13 mouse cellular contexts compared by ENCODE assay signal in genomic region chr6:43373206-43373605, GRCm38 (mm10).
"Had no signal": no experiment of that assay in that cellular context is flagged by ENCODE, and none has a peak within 500 bp of the region (broad histone marks: within the 10 kb centered on the region; RNA-seq: fewer than 3 reads in every experiment).

No protein-coding gene starts in this region.

- H3K9me3 ChIP-seq: limb, embryonic 12.5 days; liver, embryonic 13.5 days; midbrain, embryonic 10.5 days; neural tube, embryonic 15.5 days; stomach, embryonic 15.5 days had no signal

- DNase-seq: kidney, postnatal 10 days; kidney, postnatal 4 days; liver; liver, embryonic 13.5 days; lung, adult 18-20 months; thymus, adult 2 months; thymus, postnatal 25 days had no signal

- H3K36me3 ChIP-seq: limb, embryonic 12.5 days; liver, embryonic 13.5 days; midbrain, embryonic 10.5 days; neural tube, embryonic 15.5 days; stomach, embryonic 15.5 days had no signal

- H3K27ac ChIP-seq: layer of hippocampus, adult 2 months; limb, embryonic 12.5 days; liver, embryonic 13.5 days; midbrain, embryonic 10.5 days; neural tube, embryonic 15.5 days; stomach, embryonic 15.5 days had no signal

- H3K9ac ChIP-seq: limb, embryonic 12.5 days; liver, embryonic 13.5 days; neural tube, embryonic 15.5 days; stomach, embryonic 15.5 days had no signal

- H3K4me3 ChIP-seq: layer of hippocampus, adult 2 months; limb, embryonic 12.5 days; liver, embryonic 13.5 days; midbrain, embryonic 10.5 days; neural tube, embryonic 15.5 days; stomach, embryonic 15.5 days had no signal

- H3K4me2 ChIP-seq: limb, embryonic 12.5 days; liver, embryonic 13.5 days; neural tube, embryonic 15.5 days; stomach, embryonic 15.5 days had no signal

- H3K27me3 ChIP-seq: limb, embryonic 12.5 days; liver, embryonic 13.5 days; neural tube, embryonic 15.5 days; stomach, embryonic 15.5 days had no signal

- H3K4me1 ChIP-seq: limb, embryonic 12.5 days; liver, embryonic 13.5 days; midbrain, embryonic 10.5 days; neural tube, embryonic 15.5 days; stomach, embryonic 15.5 days had no signal

- ATAC-seq: midbrain, embryonic 16.5 days had no signal
